Mouse (Mus musculus): ENCODE measurements at regions not wholly inside any gene's neighbourhood (a gene's known extent, or its start where the extent isn't known, plus 50 kb on each side); places are given as distances from the start of the nearest gene placed in this dataset.
A peak's percentile ranks its signal among the peaks of the same experiment; 100 is the strongest.

GRCm38 (mm10) chr13:43913476-43913875 lies 128.9 kb downstream of the Cd83 start:
- no peak for DNase-seq (ENCODE audit: low spot score)

DNA sequence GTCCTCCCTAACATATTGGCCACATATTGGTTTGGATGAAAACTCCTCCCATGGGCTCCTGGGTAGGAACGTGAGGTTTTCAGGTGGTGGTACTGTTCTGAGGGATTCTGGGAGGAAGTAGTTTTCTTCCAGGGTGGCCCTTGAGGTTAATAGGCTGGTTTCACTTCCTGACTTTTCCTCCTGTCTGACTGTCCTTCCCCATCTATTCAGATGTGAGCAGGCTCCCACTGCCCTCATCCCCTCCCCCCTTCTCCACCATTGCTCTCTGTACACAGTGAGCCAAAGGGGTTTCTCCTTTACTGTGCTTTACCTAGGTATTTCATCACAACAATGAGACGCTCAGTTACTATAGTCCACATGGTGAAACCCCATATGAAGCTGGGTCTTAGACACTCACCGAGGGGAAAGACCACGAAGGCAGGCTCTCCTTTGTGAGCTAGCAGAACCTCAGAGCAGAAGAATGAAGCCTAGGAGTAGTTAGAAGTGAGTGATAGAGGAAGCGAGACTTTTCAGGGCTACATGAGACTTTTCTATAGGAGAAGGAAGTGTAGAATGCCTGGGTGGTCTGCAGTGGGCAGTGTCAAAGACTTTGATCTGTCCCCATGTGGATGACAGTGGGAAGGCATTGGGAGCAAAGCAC lies 135.3 kb downstream of the Cd83 start:
- DNase-seq (ENCODE audit: low spot score) = no peak

- no peak for DNase-seq (ENCODE audit: low spot score)
Measured at GRCm38 (mm10) chr13:43930081-43930981, 145.8 kb downstream of the Cd83 start.

DNA sequence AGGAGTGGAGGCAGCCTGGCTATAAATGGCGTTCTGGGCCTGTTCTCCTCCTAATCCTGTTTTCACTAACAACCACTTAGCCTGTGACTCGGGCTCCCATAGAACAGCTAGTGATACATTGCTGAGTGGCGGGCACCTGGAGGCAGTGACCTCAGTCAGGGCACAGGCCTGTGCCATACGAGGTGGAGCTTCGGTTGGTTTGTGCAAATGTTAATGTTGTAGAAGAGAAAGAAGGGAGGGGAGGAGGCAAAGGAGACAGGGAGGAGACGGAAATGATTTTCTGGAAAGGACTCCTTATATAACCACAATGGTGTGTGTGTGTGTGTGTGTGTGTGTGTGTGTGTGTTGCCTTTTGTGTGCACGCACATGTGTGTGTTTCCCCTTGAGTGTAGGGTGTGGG lies 148.4 kb downstream of the Cd83 start:
- no peak for DNase-seq (ENCODE audit: low spot score)

DNA sequence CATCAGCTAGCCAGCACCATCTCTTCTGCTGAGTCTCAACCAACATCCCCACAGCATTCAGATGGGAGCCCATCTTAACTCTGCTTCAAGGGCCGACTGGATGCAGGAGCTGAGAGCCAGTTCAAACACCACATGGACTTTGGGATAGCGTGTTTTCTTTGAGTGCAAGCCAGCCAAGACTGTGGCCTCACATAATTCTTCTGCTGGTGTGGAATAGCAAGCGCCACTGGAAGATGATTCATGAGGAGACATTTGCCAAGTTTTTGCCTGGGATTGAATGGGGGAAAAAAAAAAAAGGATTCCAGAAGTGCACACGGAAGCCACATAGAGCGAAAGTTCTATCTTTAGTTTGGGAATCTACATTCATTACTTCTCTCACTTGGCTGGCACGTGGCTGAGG lies 150.7 kb downstream of the Cd83 start:
- DNase-seq (ENCODE audit: low spot score) = no peak

DNA sequence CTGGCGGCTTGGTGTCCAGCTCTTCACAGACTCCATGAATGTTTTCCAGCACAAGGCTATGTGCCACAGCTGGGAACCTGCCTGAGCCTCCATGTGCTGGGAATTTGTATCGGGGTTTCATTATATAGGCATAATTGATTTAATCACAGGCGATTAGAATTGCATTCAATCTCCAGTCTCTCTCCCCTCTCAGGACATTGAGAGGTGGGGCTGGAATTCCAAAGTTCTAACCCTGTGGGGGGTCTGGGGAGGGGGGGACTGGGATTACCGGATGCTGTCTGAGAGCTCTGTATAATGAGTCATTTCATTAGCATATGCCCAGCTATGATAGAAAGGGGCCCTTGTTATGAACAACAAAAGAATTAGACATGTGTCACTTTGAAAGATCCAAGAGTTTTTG lies 151.9 kb downstream of the Cd83 start:
- no peak for DNase-seq (ENCODE audit: low spot score)

- DNase-seq (ENCODE audit: low spot score) = no peak
Measured at GRCm38 (mm10) chr13:43938611-43939010, 154.0 kb downstream of the Cd83 start.

DNA sequence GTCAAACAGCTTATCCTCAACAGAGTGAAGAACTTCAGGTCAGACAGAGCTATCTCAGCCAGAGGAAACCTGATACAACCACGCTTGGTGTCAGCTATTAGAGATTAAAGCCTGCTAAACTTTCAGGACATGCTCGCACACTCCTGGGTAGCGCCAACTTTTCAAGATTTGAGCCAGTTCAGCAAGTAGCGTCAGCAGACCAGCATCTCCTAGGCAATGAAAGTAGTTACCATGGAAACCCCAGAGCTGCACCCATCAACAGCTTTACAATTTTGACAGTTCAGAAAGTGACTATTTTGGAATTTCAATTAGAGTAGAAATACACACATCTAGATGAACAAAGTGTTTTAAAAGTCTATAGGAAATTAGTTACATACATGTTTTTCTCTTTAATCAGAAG lies 154.8 kb downstream of the Cd83 start:
- DNase-seq (ENCODE audit: low spot score) = no peak

DNA sequence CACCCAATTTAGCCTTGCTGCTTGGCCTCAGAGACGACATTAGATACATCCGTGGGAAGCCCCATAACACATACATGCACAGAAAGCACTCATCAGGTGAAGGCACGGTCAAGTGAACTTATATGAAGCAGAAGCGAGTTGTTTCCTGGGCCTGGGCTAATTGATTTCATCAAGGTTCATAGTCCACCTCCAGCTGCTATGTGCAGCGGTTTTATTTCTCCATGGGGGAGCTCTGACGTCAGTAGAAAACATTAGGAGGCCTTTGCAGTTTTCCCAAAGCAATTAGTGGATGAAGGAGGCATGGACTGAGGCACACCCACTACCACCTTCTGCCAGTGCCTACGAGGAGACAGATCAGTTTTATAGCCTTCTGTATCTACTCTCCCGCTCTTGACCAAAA lies 157.2 kb downstream of the Cd83 start:
- DNase-seq (ENCODE audit: low spot score) = no peak

DNA sequence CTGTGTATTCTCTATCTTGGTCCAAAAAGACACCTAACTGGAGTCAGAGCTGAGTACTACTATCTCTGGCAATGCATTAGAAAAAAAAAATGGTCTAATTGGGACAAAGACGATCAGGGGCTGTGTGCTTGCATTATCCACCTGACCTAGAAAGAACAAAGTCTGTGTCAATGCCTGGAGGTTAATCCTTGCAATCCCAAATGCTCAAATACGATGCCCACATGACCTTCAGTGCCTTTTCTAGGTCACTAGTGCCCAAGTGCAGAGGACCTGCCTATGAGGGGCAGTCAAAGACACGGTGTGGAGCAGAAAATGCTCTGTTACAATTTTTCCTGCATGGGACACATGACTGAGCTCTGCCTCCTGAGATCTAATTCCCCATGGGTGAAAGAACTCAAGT lies 164.0 kb downstream of the Cd83 start:
- no peak for DNase-seq (ENCODE audit: low spot score)

GRCm38 (mm10) chr13:43949740-43950643 lies 165.4 kb downstream of the Cd83 start:
- no peak for DNase-seq (ENCODE audit: low spot score)

- DNase-seq (ENCODE audit: low spot score) = no peak
Measured at GRCm38 (mm10) chr13:43952491-43952890, 167.9 kb downstream of the Cd83 start.

DNA sequence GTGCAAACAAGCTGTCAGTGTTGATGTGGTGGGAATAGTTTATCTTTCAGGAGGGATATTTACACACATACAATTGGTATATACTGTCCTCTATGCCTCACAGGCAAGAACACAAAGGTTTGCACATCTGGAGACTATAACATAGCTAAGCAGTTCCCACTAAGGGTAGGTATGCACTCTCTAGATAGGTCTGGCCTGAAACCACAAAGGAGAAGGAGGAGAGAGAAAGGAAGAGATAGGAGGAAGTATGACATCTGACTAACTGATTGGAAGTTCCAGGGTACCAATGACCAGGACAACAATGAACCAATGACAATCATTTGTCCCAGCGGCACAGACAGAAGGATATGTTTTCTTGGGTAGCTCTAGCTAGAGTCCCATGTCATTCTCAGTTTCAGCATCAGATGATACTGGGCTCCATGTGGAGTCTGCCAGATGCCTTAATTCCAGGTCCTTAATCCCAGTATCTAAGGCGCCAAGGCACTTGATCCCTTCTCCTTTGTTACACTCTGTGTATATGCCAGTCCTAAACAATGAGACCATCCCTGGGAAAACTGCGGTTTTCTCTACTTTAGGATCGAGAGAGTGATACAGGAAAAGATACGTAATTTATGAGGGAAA lies 168.5 kb downstream of the Cd83 start:
- no peak for DNase-seq (ENCODE audit: low spot score)

GRCm38 (mm10) chr13:43954714-43955393 lies 170.3 kb downstream of the Cd83 start:
- DNase-seq (ENCODE audit: low spot score) = no peak

DNA sequence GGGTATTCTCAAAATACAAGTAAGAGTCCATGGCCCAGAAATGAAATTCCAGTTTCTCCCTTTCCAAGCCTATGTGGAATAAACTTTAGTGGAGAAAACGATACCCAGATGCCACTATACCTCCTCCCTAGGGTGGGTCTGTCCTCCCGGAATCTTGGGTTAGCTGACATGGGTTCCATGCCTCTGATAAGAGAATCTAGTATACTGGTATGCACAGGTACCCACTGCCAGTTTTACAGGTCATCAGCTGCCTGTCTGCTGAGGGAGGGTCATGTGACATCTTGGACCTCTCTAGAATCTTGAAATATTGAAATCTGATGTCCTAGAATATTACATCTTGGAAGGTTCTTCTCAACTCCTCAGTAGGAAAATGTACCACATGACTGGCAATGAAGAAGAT lies 172.5 kb downstream of the Cd83 start:
- no peak for DNase-seq (ENCODE audit: low spot score)

DNA sequence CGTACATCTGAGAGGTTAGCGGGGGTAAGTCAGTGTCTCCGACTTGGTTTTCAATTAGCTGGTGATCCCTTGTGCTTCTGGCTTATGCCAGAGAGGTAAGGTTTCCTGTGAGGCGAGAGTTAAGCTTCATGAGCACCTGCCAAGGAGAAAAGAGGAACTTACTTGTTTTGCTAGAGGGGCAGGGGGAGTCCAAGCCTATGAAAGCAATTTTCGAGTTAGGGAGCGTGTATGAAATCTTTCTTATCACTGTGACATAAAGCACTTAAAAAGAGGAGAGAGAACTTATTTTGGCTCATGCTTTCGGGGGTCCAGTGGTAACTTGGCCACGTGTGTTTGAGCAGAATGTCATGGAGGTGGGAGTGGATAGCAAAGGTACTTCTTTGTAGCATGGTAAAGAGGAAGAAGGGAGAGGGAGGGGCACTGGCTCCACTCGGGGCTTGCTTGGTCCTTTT lies 174.6 kb downstream of the Cd83 start:
- peak; percentile 16 for DNase-seq (ENCODE audit: low spot score)

DNA sequence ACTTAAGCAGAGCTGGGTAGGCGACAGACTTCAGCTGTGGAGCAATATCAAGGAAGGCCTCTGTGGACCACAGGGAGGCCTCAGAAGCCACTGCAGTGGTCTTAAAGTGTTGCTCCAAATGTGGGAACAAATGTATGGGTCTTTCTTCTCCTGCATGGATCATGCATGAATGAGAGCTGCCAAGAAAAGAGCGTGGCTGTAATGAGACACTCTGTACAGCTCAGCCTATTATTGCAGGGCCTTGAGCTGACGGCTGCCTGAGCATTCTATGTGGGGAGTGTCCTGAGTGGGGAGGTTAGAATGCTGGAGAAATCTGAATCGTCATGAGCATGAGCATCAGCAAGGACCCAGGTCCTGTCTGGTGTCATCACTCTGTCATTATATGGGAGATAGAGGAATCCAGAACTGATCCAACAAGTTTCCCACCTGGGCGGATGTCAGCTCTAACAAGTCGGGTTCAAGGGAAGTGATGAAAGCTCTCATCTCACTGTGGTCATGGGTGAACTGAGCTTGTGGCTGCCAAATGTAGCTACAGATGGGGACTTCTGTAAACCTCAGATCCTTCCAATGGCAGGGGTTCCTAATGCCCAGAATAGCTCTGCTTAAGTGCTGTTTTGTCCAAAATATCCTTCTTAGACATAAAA lies 176.6 kb downstream of the Cd83 start:
- DNase-seq (ENCODE audit: low spot score) = peak; percentile 6

- DNase-seq (ENCODE audit: low spot score) = no peak
Measured at GRCm38 (mm10) chr13:43961987-43962386, 177.4 kb downstream of the Cd83 start.

- DNase-seq (ENCODE audit: low spot score) = no peak
Measured at GRCm38 (mm10) chr13:43963321-43963720, 178.7 kb downstream of the Cd83 start.

GRCm38 (mm10) chr13:43965256-43965905 lies 180.8 kb downstream of the Cd83 start:
- DNase-seq (ENCODE audit: low spot score) = no peak
